Mouse (Mus musculus) ovary, postnatal 36 days (tissue): ENCODE measurements around the gene Mst1.
A peak's percentile ranks its signal among the peaks of the same experiment; 100 is the strongest.

ENCODE experiments used
- DNase-seq: peaks from one replicate; pipeline ENCODE4 v3.0.0; 2022; ENCODE audit warnings: low spot score, mixed read lengths

Mst1 gene

GRCm38 (mm10) chr9:108080168-108080567 lies at the start of gene Mst1:
TSS of gene Mst1 (plus strand) at chr9:108080436.
- no peak for DNase-seq

- DNase-seq = no peak
These were observed 48.1 kb upstream of the Mst1 start for GRCm38 (mm10) chr9:108032126-108032525.

- DNase-seq = no peak
These were observed 44.7 kb upstream of the Mst1 start for GRCm38 (mm10) chr9:108035331-108036156.

- no peak for DNase-seq
These were observed 35.3 kb upstream of the Mst1 start for GRCm38 (mm10) chr9:108044751-108045492.

- DNase-seq = no peak
These were observed 33.7 kb upstream of the Mst1 start for GRCm38 (mm10) chr9:108046582-108046981.

- no peak for DNase-seq
These were observed 32.4 kb upstream of the Mst1 start for GRCm38 (mm10) chr9:108047601-108048565.

- DNase-seq = no peak
These were observed 31.7 kb upstream of the Mst1 start for GRCm38 (mm10) chr9:108048566-108048955.

GRCm38 (mm10) chr9:108049016-108049455 lies 31.2 kb upstream of the Mst1 start, which contains the start of gene Gmppb:
TSS of gene Gmppb (plus strand) at chr9:108049242.
- DNase-seq = peak; percentile 95

- DNase-seq = no peak
These were observed 30.5 kb upstream of the Mst1 start for GRCm38 (mm10) chr9:108049561-108050251.

GRCm38 (mm10) chr9:108051184-108051930 lies 28.9 kb upstream of the Mst1 start:
- DNase-seq = no peak

- DNase-seq = no peak
These were observed 28.4 kb upstream of the Mst1 start for GRCm38 (mm10) chr9:108051931-108052220.

GRCm38 (mm10) chr9:108052411-108052810 lies 27.8 kb upstream of the Mst1 start:
- DNase-seq = no peak

GRCm38 (mm10) chr9:108052885-108053664 lies 27.2 kb upstream of the Mst1 start, which contains the start of gene Amigo3:
TSS of gene Amigo3 (plus strand) at chr9:108053159.
- DNase-seq = peak; percentile 94

- DNase-seq = no peak
These were observed 26.5 kb upstream of the Mst1 start for GRCm38 (mm10) chr9:108053665-108054225.

GRCm38 (mm10) chr9:108054331-108055040 lies 25.8 kb upstream of the Mst1 start:
- peak; percentile 2 for DNase-seq

- no peak for DNase-seq
These were observed 25.2 kb upstream of the Mst1 start for GRCm38 (mm10) chr9:108055061-108055460.

- no peak for DNase-seq
These were observed 24.5 kb upstream of the Mst1 start for GRCm38 (mm10) chr9:108055661-108056237.
